Mouse (Mus musculus) layer of hippocampus, postnatal 25 days (tissue): ENCODE data around the gene Teddm1a. TPM values are rescaled to one million over a fixed set of nuclear protein-coding genes. Genes with fewer than 3 reads are reported as not detected.

Experiments used
- microRNA-seq, 2 experiments: library from miRNA; unstranded; fragments of <30 nt; microRNA quantifications; one replicate each; pipeline ENCODE4 v1.2.0; 2021
- total RNA-seq, 2 experiments: library from RNA; stranded (reverse); gene quantifications; 2 replicates each; pipeline ENCODE4 v1.2.3; 2021

Gene Teddm1a
- total RNA-seq, 2 experiments from 2014 or later: not detected

Small RNA genes within 50 kb of the gene (microRNA-seq; reads per million reads assigned to microRNA genes)
- 18.9 to 29.3 reads per million in 2 experiments for gene Mir8114

Other genes with a start within 250 kb of the Teddm1a start
- 10 to 100 TPM; 66.1 to 70.2 TPM for gene Rgs8, start 238.7 kb upstream of the Teddm1a start, total RNA-seq
- gene Rgs16, start 151.4 kb upstream of the Teddm1a start, total RNA-seq: 1 to 10 TPM; 4.9 to 5.9 TPM
- 1 to 10 TPM; 6.5 to 8.1 TPM for gene Rnasel, start 142.3 kb upstream of the Teddm1a start, total RNA-seq
- gene Rgsl1, start 47.6 kb upstream of the Teddm1a start, total RNA-seq: 1 to 10 TPM in 1 of 2 experiments, under 1 TPM in 1; 0.64 to 1.2 TPM
- not detected for gene Teddm1b, start 17.4 kb upstream of the Teddm1a start, total RNA-seq
- 1,000 to 10,000 TPM; 1,489 to 1,771 TPM for gene Glul, start 8.2 kb downstream of the Teddm1a start, total RNA-seq
- 1 to 10 TPM; 1.6 to 1.7 TPM for gene Teddm2, start 8.5 kb downstream of the Teddm1a start, total RNA-seq